Mouse (Mus musculus): Measurements from ENCODE around the gene Pik3cb.

GRCm38 (mm10) chr9:99137301-99137700 lies 3.1 kb downstream of the Pik3cb start:
- TF ChIP-seq POLR2A (IDR thresholded peaks at IDR 0.05; ENCODE audit: low read depth, low read length) (no peak), CTCF (conservative IDR thresholded peaks at IDR 0.05; ENCODE audit: insufficient read depth, insufficient read length, low read depth, low read length) (no peak)

Measured in kidney, adult 2 months (tissue).